Mouse (Mus musculus): ENCODE results near the gene Kcnv2. TPM values are rescaled to one million over a fixed set of nuclear protein-coding genes. Genes with fewer than 3 reads are reported as not detected.

Kcnv2 gene
- under 1 TPM; 0.11 to 0.15 TPM for total RNA-seq (2021)
- long read RNA-seq, experiment 1 = 0 reads
- long read RNA-seq, experiment 2 = 0 reads

DNA sequence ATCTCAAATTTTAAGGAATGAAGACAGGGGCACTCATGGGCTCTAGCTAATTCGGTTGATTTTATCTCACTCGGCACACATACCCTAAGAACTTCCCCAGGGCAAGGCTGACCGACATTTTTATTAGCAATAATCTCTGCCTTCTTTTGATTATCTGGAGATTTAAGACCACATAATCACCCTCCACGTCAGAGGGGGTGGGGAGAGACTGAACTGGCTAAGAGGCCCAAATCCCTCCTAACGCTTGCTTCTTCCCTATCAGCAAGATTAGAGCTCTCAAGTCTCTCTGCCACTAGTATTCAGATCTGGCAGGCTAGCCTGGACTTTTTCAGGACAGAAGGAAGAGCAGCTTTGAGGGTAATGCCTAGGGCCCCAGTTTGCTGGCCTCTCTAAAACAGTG, at the start of gene Kcnv2:
Kcnv2 (plus strand) TSS at position 308 of the 400 bp plus-strand sequence.
- Histone ChIP-seq H3K4me3 (no peak within 1 kb of the TSS), H3K27ac (no peak within 1 kb of the TSS)
- intact Hi-C loops (cut with DNase I) = no loop called here
- DNase-seq = no peak
- no peak for TF ChIP-seq CTCF (IDR thresholded peaks at IDR 0.05)

DNA sequence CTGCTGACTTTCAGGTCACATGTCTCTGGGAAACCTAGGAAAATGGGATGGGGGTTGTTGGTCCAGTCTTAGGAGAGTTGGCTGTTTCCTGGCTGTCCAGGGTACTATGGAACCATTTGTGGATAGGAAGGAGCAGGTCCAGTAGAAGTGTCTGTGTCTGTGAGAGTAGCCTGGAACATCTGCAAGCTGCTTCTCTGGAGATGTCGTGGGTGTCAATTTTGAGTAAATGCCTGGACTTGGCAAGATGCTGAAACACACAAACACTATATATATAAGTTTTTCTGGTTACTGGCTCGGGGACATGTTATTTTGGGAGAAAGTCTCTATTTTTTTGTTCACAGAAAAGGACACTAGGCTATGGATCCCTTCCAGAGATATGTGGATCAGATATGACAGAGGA, 49.0 kb upstream of the Kcnv2 start:
- intact Hi-C loops (cut with DNase I) = no loop called here
- DNase-seq = no peak
- Histone ChIP-seq H3K4me3 (no peak overlapping the region), H3K27ac (no peak overlapping the region)
- no peak for TF ChIP-seq CTCF (IDR thresholded peaks at IDR 0.05)

DNA sequence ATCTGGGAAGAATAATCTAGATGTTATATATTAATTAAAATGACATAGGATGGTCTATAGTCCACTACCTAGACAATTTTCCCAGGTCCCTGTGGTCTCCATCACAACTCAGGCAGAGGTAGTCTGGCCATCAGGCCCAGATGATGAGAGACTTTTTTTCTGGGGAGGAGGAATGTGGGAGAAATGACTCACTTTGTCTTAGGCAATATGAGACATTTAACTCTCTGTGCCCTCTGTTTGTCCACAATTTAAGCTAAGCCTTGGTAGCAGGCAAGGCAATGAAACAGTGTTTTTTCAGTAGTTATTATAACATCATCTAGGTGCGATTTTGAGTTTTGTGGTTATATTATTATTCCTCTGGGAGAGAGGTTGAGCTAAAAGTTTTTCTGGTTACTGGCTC, 48.0 kb upstream of the Kcnv2 start:
- no peak for TF ChIP-seq CTCF (IDR thresholded peaks at IDR 0.05)
- no peak for DNase-seq
- no peak overlapping the region for H3K27ac ChIP-seq
- no peak overlapping the region for H3K4me3 ChIP-seq
- intact Hi-C loops (cut with DNase I) = no loop called here

GRCm38 (mm10) chr19:27279174-27279573, 43.2 kb upstream of the Kcnv2 start:
- no peak overlapping the region for H3K27ac ChIP-seq
- H3K4me3 ChIP-seq = no peak overlapping the region
- no peak for TF ChIP-seq CTCF (IDR thresholded peaks at IDR 0.05)
- intact Hi-C loops (cut with DNase I) = no loop called here
- no peak for DNase-seq

GRCm38 (mm10) chr19:27310039-27310438, 12.3 kb upstream of the Kcnv2 start:
- Histone ChIP-seq H3K4me3 (no peak overlapping the region), H3K27ac (no peak overlapping the region)
- TF ChIP-seq CTCF (IDR thresholded peaks at IDR 0.05) = no peak
- no peak for DNase-seq
- intact Hi-C loops (cut with DNase I) = no loop called here

- no peak overlapping the region for H3K4me3 ChIP-seq
- no peak for TF ChIP-seq CTCF (IDR thresholded peaks at IDR 0.05)
- intact Hi-C loops (cut with DNase I) = no loop called here
- DNase-seq = no peak
- peak overlapping the region; percentile 71; the same call in 1 of the 2 replicates for H3K27ac ChIP-seq
Measured at GRCm38 (mm10) chr19:27311311-27311710, 11.1 kb upstream of the Kcnv2 start.

GRCm38 (mm10) chr19:27312266-27313079, 9.9 kb upstream of the Kcnv2 start:
- intact Hi-C loops (cut with DNase I) = no loop called here
- TF ChIP-seq CTCF (IDR thresholded peaks at IDR 0.05) = no peak
- H3K27ac ChIP-seq = peak overlapping the region; percentile 71
- DNase-seq = peak; percentile 74
- no peak overlapping the region for H3K4me3 ChIP-seq

DNA sequence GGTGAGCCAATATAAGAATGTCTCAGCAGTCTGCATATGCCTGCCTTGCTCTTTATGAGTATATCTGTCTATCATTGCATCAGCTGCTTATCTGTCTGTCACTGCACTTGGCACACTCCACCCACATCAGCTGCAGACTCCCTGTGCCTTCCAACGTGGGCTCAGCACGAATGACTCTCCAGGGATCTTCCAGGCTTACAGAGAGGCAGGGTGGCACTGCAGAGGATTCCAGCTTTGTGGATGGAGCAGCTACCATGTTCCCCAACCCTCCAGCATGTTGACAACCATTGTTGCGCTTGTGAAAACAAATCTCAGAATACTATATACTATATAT, 9.3 kb upstream of the Kcnv2 start:
- H3K27ac ChIP-seq = peak overlapping the region; percentile 70
- no peak overlapping the region for H3K4me3 ChIP-seq
- DNase-seq = peak; percentile 49
- no peak for TF ChIP-seq CTCF (IDR thresholded peaks at IDR 0.05)
- intact Hi-C loops (cut with DNase I) = no loop called here

- intact Hi-C loops (cut with DNase I) = no loop called here
- H3K4me3 ChIP-seq = no peak overlapping the region
- no peak for TF ChIP-seq CTCF (IDR thresholded peaks at IDR 0.05)
- DNase-seq = no peak
- no peak overlapping the region for H3K27ac ChIP-seq
Measured at GRCm38 (mm10) chr19:27316313-27317258, 5.8 kb upstream of the Kcnv2 start.

- Histone ChIP-seq H3K27ac (no peak overlapping the region), H3K4me3 (no peak overlapping the region)
- DNase-seq = no peak
- intact Hi-C loops (cut with DNase I) = no loop called here
- TF ChIP-seq CTCF (IDR thresholded peaks at IDR 0.05) = no peak
Measured at GRCm38 (mm10) chr19:27317337-27317736, 5.1 kb upstream of the Kcnv2 start.

- intact Hi-C loops (cut with DNase I) = no loop called here
- Histone ChIP-seq H3K27ac (no peak overlapping the region), H3K4me3 (no peak overlapping the region)
- TF ChIP-seq CTCF (IDR thresholded peaks at IDR 0.05) = no peak
- peak; percentile 17 for DNase-seq
Measured at GRCm38 (mm10) chr19:27322911-27323627, 681 bp downstream of the Kcnv2 start.

DNA sequence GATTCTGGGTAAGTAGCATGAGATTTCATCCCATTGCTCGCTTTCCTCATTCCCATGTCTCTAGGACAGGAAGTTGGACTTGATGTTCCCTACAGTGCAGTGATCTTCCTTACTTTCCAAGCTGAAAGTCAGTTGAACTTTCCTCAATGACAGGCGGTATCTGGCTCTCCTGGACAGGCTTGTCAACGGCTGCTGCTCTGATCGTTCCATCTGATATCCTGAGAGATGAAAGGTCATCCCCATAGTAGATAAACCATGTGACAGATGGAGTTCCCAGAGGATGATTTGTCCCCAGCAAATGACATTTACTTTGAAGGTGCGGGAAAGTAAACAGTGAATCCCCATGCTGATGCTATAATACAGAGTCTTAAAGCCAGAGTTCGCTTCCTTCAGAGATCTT, 3.2 kb downstream of the Kcnv2 start:
- Histone ChIP-seq H3K27ac (no peak overlapping the region), H3K4me3 (no peak overlapping the region)
- DNase-seq = no peak
- TF ChIP-seq CTCF (IDR thresholded peaks at IDR 0.05) = no peak
- intact Hi-C loops (cut with DNase I) = no loop called here
